Mouse (Mus musculus): ENCODE data around the gene Ccdc51. TPM values are rescaled to one million over a fixed set of nuclear protein-coding genes. Genes with fewer than 3 reads are reported as not detected.

Gene Ccdc51
- polyA plus RNA-seq, 1 experiment from 2014 or later, result 13.5 TPM

DNA sequence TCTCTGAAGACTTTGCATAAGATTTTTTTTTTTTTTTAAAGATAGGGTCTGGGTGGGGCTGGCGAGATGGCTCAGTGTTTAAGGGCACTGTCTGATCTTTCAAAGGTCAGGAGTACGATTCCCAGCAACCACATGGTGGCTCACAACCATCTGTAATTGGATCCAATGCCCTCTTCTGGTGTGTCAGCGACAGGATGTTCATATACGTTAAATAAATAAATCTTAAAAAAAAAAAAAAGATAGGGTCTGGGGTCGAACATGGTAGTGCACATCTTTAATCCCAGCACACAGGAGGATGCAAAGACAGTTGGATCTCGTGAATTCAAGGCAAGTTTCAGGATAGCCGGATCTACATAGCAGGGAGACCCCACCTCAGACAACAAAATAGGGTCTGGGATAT, 33.0 kb upstream of the Ccdc51 start:
- no peak overlapping the region for H3K9ac ChIP-seq (ENCODE audit: low read depth, low read length)
- no peak overlapping the region for H3K27ac ChIP-seq (ENCODE audit: low read depth, low read length)
- H3K27me3 ChIP-seq (ENCODE audit: control insufficient read depth, insufficient read depth, low read length), result no peaks in the 10 kb centered on the region
- H3K36me3 ChIP-seq (ENCODE audit: control insufficient read depth, insufficient read depth, low read length), result peaks cover 7% of the 10 kb centered on the region; the same call in 1 of the 2 replicates
- WGBS, result 82% methylated on average over 7 of the region's 7 CpGs
- peaks cover 1% of the 10 kb centered on the region; the same call in 1 of the 2 replicates for H3K4me1 ChIP-seq (ENCODE audit: control insufficient read depth, insufficient read depth, low read length)
- ATAC-seq (ENCODE audit: low FRiP score, low TSS enrichment), result no peak
- H3K9me3 ChIP-seq (ENCODE audit: control insufficient read depth, low read length), result no peaks in the 10 kb centered on the region
- no peak overlapping the region for H3K4me3 ChIP-seq (ENCODE audit: low read length)
- no peak overlapping the region for H3K4me2 ChIP-seq (replicated peaks; ENCODE audit: low read depth, low read length)

DNA sequence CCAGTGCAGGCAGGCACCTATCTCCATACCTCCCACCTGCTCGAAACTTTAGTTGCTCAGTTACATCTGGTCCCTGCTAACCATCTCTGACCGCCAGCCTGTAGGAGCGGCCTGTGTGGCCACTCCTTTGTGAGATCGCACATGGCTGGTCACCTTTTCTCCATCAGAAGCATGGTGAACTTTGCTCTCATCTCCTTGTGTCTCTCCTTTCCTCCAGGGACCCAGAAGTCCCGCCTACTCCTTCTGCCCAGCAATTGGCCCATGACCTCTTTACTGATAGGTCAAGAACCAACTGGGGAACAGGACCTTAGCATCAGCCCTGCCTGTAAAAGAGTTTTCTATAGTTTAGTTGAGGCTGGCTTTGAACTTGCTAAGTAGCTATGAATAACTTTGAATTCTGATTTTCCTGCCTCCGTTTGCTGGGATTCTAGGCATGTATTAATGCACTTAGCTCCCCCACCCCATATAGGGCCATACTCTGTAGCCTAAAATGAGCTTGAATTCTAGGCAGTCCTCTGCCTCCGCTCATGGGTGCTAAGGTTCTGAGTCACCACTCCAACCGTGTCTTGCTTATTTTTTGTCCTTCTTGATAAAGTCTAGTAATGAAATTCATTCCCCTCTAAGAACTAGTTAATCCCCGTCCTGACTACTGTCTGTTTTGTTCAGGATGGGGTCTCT, 32.2 kb upstream of the Ccdc51 start:
- H3K9me3 ChIP-seq (ENCODE audit: control insufficient read depth, low read length), result no peaks in the 10 kb centered on the region
- H3K27ac ChIP-seq (ENCODE audit: low read depth, low read length), result no peak overlapping the region
- ATAC-seq (ENCODE audit: low FRiP score, low TSS enrichment), result no peak
- no peak overlapping the region for H3K4me2 ChIP-seq (replicated peaks; ENCODE audit: low read depth, low read length)
- WGBS, result 82% methylated on average over 9 of the region's 9 CpGs
- no peak overlapping the region for H3K4me3 ChIP-seq (ENCODE audit: low read length)
- H3K36me3 ChIP-seq (ENCODE audit: control insufficient read depth, insufficient read depth, low read length), result peaks cover 7% of the 10 kb centered on the region; the same call in 1 of the 2 replicates
- no peaks in the 10 kb centered on the region for H3K27me3 ChIP-seq (ENCODE audit: control insufficient read depth, insufficient read depth, low read length)
- H3K9ac ChIP-seq (ENCODE audit: low read depth, low read length), result no peak overlapping the region
- H3K4me1 ChIP-seq (ENCODE audit: control insufficient read depth, insufficient read depth, low read length), result peaks cover 6% of the 10 kb centered on the region; the same call in 1 of the 2 replicates

DNA sequence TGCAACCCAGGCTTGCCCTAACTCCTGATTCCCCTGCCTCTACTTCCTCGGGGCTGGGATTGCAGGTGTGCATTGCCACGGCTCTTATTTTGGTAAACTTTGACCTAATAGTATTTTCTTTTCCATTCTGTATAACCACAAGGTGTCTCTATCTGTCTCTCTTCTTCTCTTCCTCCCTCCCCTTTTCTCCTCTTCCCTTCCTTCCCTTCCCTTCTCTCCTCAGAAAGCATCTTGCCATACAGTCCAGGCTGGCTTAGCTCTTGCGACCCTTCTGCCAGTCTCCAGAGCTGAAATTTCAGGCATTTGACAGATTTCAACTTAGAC, 31.7 kb upstream of the Ccdc51 start:
- Histone ChIP-seq H3K27me3 (ENCODE audit: control insufficient read depth, insufficient read depth, low read length) (no peaks in the 10 kb centered on the region), H3K9me3 (ENCODE audit: control insufficient read depth, low read length) (no peaks in the 10 kb centered on the region), H3K4me3 (ENCODE audit: low read length) (no peak overlapping the region), H3K36me3 (ENCODE audit: control insufficient read depth, insufficient read depth, low read length) (peaks cover 7% of the 10 kb centered on the region; the same call in 1 of the 2 replicates), H3K4me1 (ENCODE audit: control insufficient read depth, insufficient read depth, low read length) (peaks cover 11% of the 10 kb centered on the region; the same call in 1 of the 2 replicates), H3K9ac (ENCODE audit: low read depth, low read length) (no peak overlapping the region), H3K4me2 (replicated peaks; ENCODE audit: low read depth, low read length) (no peak overlapping the region), H3K27ac (ENCODE audit: low read depth, low read length) (no peak overlapping the region)
- WGBS, result 69% methylated on average over 3 of the region's 3 CpGs
- no peak for ATAC-seq (ENCODE audit: low FRiP score, low TSS enrichment)

DNA sequence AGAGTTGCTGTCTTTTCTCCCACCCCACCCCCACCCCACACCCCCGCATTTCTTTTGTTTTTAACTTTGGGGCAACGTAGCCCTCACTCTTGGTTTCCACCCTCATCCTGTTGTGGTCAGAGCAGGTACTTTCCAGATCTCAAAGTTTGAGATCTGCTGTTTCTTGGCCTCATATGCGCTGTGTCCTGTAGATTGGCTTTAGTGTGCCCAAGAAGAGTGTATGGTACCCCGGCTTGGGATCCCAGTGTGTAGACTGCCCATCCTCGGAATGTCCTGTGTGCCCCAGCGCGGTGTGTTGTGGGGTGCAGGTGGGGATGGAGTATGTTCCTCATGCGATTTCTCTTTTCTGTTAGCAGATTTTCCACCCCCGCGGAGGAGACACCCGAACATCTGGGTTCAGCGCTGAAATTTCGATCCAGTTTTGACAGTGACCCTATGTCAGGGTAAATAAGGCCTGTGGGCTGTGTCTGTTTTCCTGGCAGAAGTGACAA, 31.2 kb upstream of the Ccdc51 start:
- Histone ChIP-seq H3K9ac (ENCODE audit: low read depth, low read length) (no peak overlapping the region), H3K36me3 (ENCODE audit: control insufficient read depth, insufficient read depth, low read length) (peaks cover 9% of the 10 kb centered on the region; the same call in 1 of the 2 replicates), H3K9me3 (ENCODE audit: control insufficient read depth, low read length) (no peaks in the 10 kb centered on the region), H3K27me3 (ENCODE audit: control insufficient read depth, insufficient read depth, low read length) (no peaks in the 10 kb centered on the region), H3K27ac (ENCODE audit: low read depth, low read length) (no peak overlapping the region), H3K4me2 (replicated peaks; ENCODE audit: low read depth, low read length) (no peak overlapping the region), H3K4me1 (ENCODE audit: control insufficient read depth, insufficient read depth, low read length) (peaks cover 11% of the 10 kb centered on the region; the same call in 1 of the 2 replicates), H3K4me3 (ENCODE audit: low read length) (no peak overlapping the region)
- no peak for ATAC-seq (ENCODE audit: low FRiP score, low TSS enrichment)
- WGBS, result 90% methylated on average over 13 of the region's 13 CpGs

DNA sequence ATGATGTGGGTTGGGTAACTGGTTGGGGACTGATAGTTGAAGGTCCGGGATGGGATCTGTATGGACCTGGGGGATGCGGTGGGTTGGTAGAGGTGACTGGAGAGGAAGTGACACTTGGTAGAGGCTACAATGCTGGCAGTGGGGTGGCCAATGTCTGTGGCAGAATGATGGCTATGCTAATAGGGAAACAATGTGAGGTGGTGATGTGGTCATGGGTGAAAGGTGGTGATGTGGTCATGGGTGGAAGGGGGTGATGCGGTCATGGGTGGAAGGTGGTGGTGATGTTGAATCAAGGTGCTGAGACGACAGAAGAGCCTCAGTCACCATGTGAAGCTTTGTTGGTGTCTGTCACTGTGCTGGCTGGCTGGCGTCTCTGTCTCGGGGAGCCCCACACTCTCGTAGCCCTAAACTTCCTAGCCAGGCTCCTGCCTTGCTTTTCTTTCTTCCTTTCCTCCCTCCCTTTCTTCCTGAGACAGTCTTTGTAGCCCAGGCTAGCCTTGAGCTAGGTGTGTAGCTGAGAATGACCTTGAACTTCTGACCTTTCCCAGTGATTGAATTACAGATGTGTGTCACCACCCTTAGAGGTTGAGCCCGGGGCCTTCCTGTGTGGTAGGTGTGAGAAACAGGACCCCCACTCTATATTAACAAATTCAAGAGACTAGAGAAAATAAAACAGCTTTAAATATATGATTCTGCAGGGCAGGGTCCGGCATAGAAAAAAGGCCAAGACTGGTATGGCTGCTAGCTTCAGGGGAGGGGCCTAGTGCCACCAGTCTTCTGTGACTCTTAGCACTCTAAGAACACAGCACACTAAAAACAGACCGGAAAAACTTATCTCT, 30.4 kb upstream of the Ccdc51 start:
- 90% methylated on average over 10 of the region's 10 CpGs for WGBS
- Histone ChIP-seq H3K4me2 (replicated peaks; ENCODE audit: low read depth, low read length) (no peak overlapping the region), H3K9me3 (ENCODE audit: control insufficient read depth, low read length) (no peaks in the 10 kb centered on the region), H3K4me1 (ENCODE audit: control insufficient read depth, insufficient read depth, low read length) (peaks cover 11% of the 10 kb centered on the region; the same call in 1 of the 2 replicates), H3K27ac (ENCODE audit: low read depth, low read length) (no peak overlapping the region), H3K9ac (ENCODE audit: low read depth, low read length) (no peak overlapping the region), H3K4me3 (ENCODE audit: low read length) (no peak overlapping the region), H3K27me3 (ENCODE audit: control insufficient read depth, insufficient read depth, low read length) (no peaks in the 10 kb centered on the region), H3K36me3 (ENCODE audit: control insufficient read depth, insufficient read depth, low read length) (peaks cover 15% of the 10 kb centered on the region; the same call in 1 of the 2 replicates)
- ATAC-seq (ENCODE audit: low FRiP score, low TSS enrichment), result no peak

DNA sequence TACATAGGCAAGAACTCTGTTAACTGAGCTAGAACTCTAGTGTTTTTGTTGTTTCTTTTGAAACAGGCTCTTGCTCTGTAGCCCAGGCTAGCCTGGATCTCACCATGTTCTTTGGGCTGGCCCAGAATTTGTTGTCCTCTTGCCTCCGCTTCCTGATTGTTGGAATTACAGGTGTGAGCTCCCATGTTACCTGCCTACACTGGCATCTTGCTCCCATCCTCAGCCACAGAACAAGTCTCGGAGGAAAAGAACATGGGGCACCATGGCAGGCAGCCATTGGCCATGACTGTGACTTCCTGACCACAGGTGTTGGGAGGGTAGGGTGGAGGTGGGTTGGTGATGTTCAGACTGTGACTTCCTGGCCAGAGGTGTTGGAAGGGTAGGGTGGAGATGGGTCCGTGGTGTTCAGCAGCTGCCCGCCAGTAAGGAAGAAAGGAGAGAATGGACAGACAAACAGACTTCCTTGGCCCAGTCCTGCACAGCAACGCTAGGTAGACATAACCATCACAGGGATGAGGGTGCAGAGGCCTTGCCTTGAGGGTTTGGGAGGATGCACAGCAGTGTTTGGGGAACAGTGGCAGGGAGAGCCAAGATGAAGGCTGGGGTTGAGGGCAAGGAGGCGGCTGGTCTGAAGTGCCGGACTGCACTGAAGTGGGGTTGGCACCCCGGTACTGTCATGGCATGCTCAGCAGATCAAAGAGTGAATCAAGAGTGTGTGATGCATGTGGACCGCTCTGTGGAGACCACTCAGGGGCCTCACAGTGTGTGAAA, 29.6 kb upstream of the Ccdc51 start:
- H3K4me1 ChIP-seq (ENCODE audit: control insufficient read depth, insufficient read depth, low read length), result peaks cover 11% of the 10 kb centered on the region; the same call in 1 of the 2 replicates
- no peak for ATAC-seq (ENCODE audit: low FRiP score, low TSS enrichment)
- no peak overlapping the region for H3K4me2 ChIP-seq (replicated peaks; ENCODE audit: low read depth, low read length)
- H3K27me3 ChIP-seq (ENCODE audit: control insufficient read depth, insufficient read depth, low read length), result no peaks in the 10 kb centered on the region
- H3K27ac ChIP-seq (ENCODE audit: low read depth, low read length), result no peak overlapping the region
- peaks cover 23% of the 10 kb centered on the region for H3K36me3 ChIP-seq (ENCODE audit: control insufficient read depth, insufficient read depth, low read length)
- no peaks in the 10 kb centered on the region for H3K9me3 ChIP-seq (ENCODE audit: control insufficient read depth, low read length)
- no peak overlapping the region for H3K9ac ChIP-seq (ENCODE audit: low read depth, low read length)
- 83% methylated on average over 9 of the region's 9 CpGs for WGBS
- H3K4me3 ChIP-seq (ENCODE audit: low read length), result no peak overlapping the region

DNA sequence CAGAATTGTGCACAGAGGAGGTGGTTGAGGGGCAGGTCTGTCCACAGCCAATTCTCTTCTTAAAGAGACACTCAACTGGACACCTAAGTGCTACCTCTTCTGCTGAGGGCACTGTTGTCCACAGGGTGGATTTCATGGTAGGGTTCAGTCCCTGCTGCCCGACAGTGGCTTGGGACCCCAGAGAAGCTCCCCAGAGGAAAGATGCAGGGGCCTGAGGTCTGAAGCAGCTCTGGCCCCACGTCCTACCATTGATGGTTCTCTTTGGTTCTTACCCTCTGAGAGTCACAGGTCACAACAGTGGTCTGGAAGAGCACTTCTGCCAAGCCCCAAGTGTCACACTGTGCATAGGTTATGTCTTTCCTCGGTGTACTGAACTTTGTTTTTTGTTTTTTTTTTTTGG, 28.9 kb upstream of the Ccdc51 start:
- Histone ChIP-seq H3K27me3 (ENCODE audit: control insufficient read depth, insufficient read depth, low read length) (no peaks in the 10 kb centered on the region), H3K4me3 (ENCODE audit: low read length) (no peak overlapping the region), H3K4me1 (ENCODE audit: control insufficient read depth, insufficient read depth, low read length) (peaks cover 11% of the 10 kb centered on the region; the same call in 1 of the 2 replicates), H3K27ac (ENCODE audit: low read depth, low read length) (no peak overlapping the region), H3K9me3 (ENCODE audit: control insufficient read depth, low read length) (no peaks in the 10 kb centered on the region), H3K36me3 (ENCODE audit: control insufficient read depth, insufficient read depth, low read length) (peaks cover 28% of the 10 kb centered on the region), H3K9ac (ENCODE audit: low read depth, low read length) (no peak overlapping the region), H3K4me2 (replicated peaks; ENCODE audit: low read depth, low read length) (no peak overlapping the region)
- ATAC-seq (ENCODE audit: low FRiP score, low TSS enrichment), result no peak
- 88% methylated on average over 3 of the region's 3 CpGs for WGBS

DNA sequence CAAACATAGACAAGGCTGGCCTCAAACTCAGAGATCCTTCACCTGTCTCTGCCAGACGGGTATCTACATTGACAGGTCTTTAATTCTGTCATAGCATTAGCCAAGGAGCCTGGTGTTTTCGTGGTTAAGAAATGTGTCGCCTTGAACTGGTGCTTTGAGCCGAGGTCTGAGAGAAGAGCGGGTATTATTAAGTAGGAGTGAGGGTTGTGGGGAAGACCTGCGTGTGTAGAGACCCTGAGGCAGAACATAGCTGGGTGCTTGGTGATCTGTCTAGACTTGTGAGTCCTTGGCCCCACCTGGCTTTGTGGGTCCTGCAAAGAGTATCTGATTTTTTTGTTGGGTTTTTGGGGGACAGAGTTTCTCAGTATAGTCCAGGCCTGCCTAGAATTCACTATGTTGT, 28.4 kb upstream of the Ccdc51 start:
- H3K27ac ChIP-seq (ENCODE audit: low read depth, low read length), result no peak overlapping the region
- 79% methylated on average over 6 of the region's 6 CpGs for WGBS
- no peaks in the 10 kb centered on the region for H3K27me3 ChIP-seq (ENCODE audit: control insufficient read depth, insufficient read depth, low read length)
- peaks cover 30% of the 10 kb centered on the region for H3K36me3 ChIP-seq (ENCODE audit: control insufficient read depth, insufficient read depth, low read length)
- H3K9me3 ChIP-seq (ENCODE audit: control insufficient read depth, low read length), result no peaks in the 10 kb centered on the region
- ATAC-seq (ENCODE audit: low FRiP score, low TSS enrichment), result no peak
- no peak overlapping the region for H3K4me2 ChIP-seq (replicated peaks; ENCODE audit: low read depth, low read length)
- H3K9ac ChIP-seq (ENCODE audit: low read depth, low read length), result no peak overlapping the region
- no peak overlapping the region for H3K4me3 ChIP-seq (ENCODE audit: low read length)
- peaks cover 13% of the 10 kb centered on the region; the same call in 1 of the 2 replicates for H3K4me1 ChIP-seq (ENCODE audit: control insufficient read depth, insufficient read depth, low read length)
